Mouse (Mus musculus): ENCODE measurements around the gene Arid1b.

GRCm38 (mm10) chr17:5179412-5179811 lies 185.3 kb downstream of the Arid1b start:
- no peak for TF ChIP-seq CTCF (IDR thresholded peaks at IDR 0.05; ENCODE audit: low read depth, low read length)
- TF ChIP-seq GATA1 (IDR thresholded peaks at IDR 0.05; ENCODE audit: borderline replicate concordance, low read length), result no peak
